Mouse (Mus musculus) C2C12 (cell line): ENCODE measurements around the gene Atp2b2.

Source experiments
- CEBPB ChIP-seq: IDR thresholded peaks from one replicate; pipeline ENCODE4 v1.6.1; 2011; ENCODE audit warnings: low read depth, mild to moderate bottlenecking, control low read depth, moderate library complexity
- CTCF ChIP-seq: IDR thresholded peaks from one replicate; pipeline ENCODE4 v1.5.1; 2011; ENCODE audit not compliant: control insufficient read depth, insufficient read depth, insufficient read length
- FOSL1 ChIP-seq: IDR thresholded peaks from one replicate; pipeline ENCODE4 v1.8.0; 2011; ENCODE audit warnings: mild to moderate bottlenecking, low read length; ENCODE audit not compliant: poor library complexity, insufficient read depth, severe bottlenecking
- MAX ChIP-seq: IDR thresholded peaks from one replicate; pipeline ENCODE4 v1.6.1; 2011; ENCODE audit warnings: mild to moderate bottlenecking, control low read depth
- MYOD1 ChIP-seq: IDR thresholded peaks from one replicate; pipeline ENCODE4 v1.6.1; 2011; ENCODE audit warnings: low read depth; ENCODE audit not compliant: control insufficient read depth, insufficient read length
- MYOG ChIP-seq: IDR thresholded peaks from one replicate; pipeline ENCODE4 v1.6.1; 2011; ENCODE audit not compliant: control insufficient read depth, insufficient read length; ENCODE audit errors: extremely low read depth
- USF1 ChIP-seq: IDR thresholded peaks from one replicate; pipeline ENCODE4 v1.6.1; 2011; ENCODE audit warnings: low read depth, mild to moderate bottlenecking, control low read depth, moderate library complexity

DNA sequence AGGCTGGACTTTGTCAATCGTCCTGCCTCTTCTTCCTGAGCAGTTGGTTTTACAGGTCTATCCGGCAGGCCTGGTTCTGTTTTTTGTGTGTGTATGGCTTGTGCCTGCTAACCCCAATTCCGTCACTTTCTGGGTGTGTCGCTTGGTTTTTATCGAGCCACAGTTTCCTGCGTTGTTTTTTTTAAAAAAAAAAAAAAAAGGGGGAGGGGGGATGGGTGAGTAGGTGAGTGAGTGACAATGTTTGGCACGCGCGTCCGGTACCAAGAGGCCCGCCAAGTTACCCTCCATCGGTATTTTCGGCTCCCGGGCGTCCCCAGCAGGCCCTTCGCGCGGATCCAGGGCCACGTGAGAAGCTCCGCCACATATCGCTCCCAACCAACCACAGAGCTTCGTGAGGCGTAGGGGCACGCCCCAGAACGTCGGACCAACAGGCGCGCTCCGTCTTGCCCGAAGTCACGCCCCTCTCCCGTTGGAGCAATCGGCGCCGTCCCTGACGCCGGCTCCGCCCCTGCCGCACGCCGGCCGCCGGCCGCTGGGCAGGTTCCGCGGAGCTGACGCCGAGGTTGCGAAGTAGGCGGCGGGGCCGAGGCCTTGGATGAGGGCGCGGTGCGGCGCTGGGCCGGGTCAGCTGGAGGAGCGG is 345.7 kb downstream of the Atp2b2 start, which contains the start of gene Tatdn2:
- no peak for TF ChIP-seq CTCF
- no peak for TF ChIP-seq MYOD1
- TF ChIP-seq MAX: peak; percentile 53
- TF ChIP-seq MYOG: no peak
- TF ChIP-seq USF1: peak; percentile 74
- no peak for TF ChIP-seq CEBPB
- no peak for TF ChIP-seq FOSL1
